Mouse (Mus musculus) liver, embryonic 15.5 days (tissue): ENCODE results near the gene Mettl6. TPM values are rescaled to one million over a fixed set of nuclear protein-coding genes. Genes with fewer than 3 reads are reported as not detected.

Experiments
- ATAC-seq: fragments of 200-750 bp; cut with Nextera tagmentation; 2 replicates; pipeline ENCODE4 v1.8.0; 2017; ENCODE audit warnings: moderate number of reproducible peaks, mild to moderate bottlenecking, moderate library complexity; ENCODE audit not compliant: insufficient read depth
- H3K27ac ChIP-seq: fragments of 300-500 bp; sonication (generic); replicated peaks from 2 replicates; pipeline ENCODE4 v1.5.1; 2015; ENCODE audit warnings: mild to moderate bottlenecking, inconsistent platforms
- H3K27me3 ChIP-seq: fragments of 300-500 bp; sonication (generic); 2 replicates; pipeline ENCODE4 v1.6.1; 2015; ENCODE audit warnings: mild to moderate bottlenecking, inconsistent platforms
- H3K36me3 ChIP-seq: fragments of 300-500 bp; sonication (generic); replicated peaks from 2 replicates; pipeline ENCODE4 v1.6.1; 2015; ENCODE audit warnings: moderate library complexity, mild to moderate bottlenecking, inconsistent platforms
- H3K4me1 ChIP-seq: fragments of 300-500 bp; sonication (generic); replicated peaks from 2 replicates; pipeline ENCODE4 v1.6.1; 2015; ENCODE audit warnings: inconsistent platforms
- H3K4me2 ChIP-seq: fragments of 300-500 bp; sonication (generic); 2 replicates; pipeline ENCODE4 v1.6.1; 2015; ENCODE audit warnings: moderate library complexity, mild to moderate bottlenecking, inconsistent platforms
- H3K4me3 ChIP-seq: fragments of 300-500 bp; sonication (generic); replicated peaks from 2 replicates; pipeline ENCODE4 v1.5.1; 2015; ENCODE audit warnings: mild to moderate bottlenecking, inconsistent platforms
- H3K9ac ChIP-seq: fragments of 300-500 bp; sonication (generic); 2 replicates; pipeline ENCODE4 v1.6.1; 2015; ENCODE audit warnings: moderate library complexity, mild to moderate bottlenecking, inconsistent platforms
- H3K9me3 ChIP-seq: fragments of 300-500 bp; sonication (generic); replicated peaks from 2 replicates; pipeline ENCODE4 v1.6.1; 2016; ENCODE audit warnings: inconsistent platforms
- WGBS: fragments of 180-500 bp; shearing (Covaris S2); methylation state at CpG from one replicate; pipeline ENCODE4 v1.1.7; 2015; ENCODE audit warnings: mixed read lengths; ENCODE audit not compliant: insufficient replicate concordance; 5-methylcytosine and 5-hydroxymethylcytosine counted together
- polyA plus RNA-seq: library from polyadenylated mRNA; unstranded; fragments of >200 nt; fragmentation: Nextera tagmentation; extraction: Ambion mirVana; gene quantifications from 2 replicates; pipeline ENCODE4 v1.2.1, GENCODE M21; 2015

Mettl6 gene
- polyA plus RNA-seq, 1 experiment from 2014 or later: 27.6 TPM

- WGBS: 94% methylated on average over 2 of the region's 2 CpGs
Observed at GRCm38 (mm10) chr14:31509911-31510310, 15.1 kb upstream of the Mettl6 start.

GRCm38 (mm10) chr14:31506456-31506855 is 11.6 kb upstream of the Mettl6 start:
- no peaks in the 10 kb centered on the region for H3K4me1 ChIP-seq
- no peaks in the 10 kb centered on the region for H3K9me3 ChIP-seq
- H3K4me2 ChIP-seq: no peak overlapping the region
- H3K9ac ChIP-seq: no peak overlapping the region
- H3K27ac ChIP-seq: no peak overlapping the region
- peaks cover 94% of the 10 kb centered on the region for H3K36me3 ChIP-seq
- WGBS: 95% methylated on average over 6 of the region's 6 CpGs
- H3K27me3 ChIP-seq: no peaks in the 10 kb centered on the region
- no peak for ATAC-seq
- no peak overlapping the region for H3K4me3 ChIP-seq

More at GRCm38 (mm10) chr14:31509911-31510310, 15.1 kb upstream of the Mettl6 start:
- Histone ChIP-seq H3K9me3 (no peaks in the 10 kb centered on the region), H3K4me3 (no peak overlapping the region), H3K27me3 (no peaks in the 10 kb centered on the region), H3K27ac (peak overlapping the region; percentile 11; the same call in 1 of the 2 replicates), H3K4me1 (no peaks in the 10 kb centered on the region), H3K4me2 (no peak overlapping the region), H3K9ac (no peak overlapping the region), H3K36me3 (peaks cover 60% of the 10 kb centered on the region)
- no peak for ATAC-seq

- H3K9ac ChIP-seq: no peak overlapping the region
- H3K4me2 ChIP-seq: no peak overlapping the region
- H3K4me1 ChIP-seq: peaks cover under 1% of the 10 kb centered on the region
- H3K4me3 ChIP-seq: no peak overlapping the region
- no peak for ATAC-seq
- H3K36me3 ChIP-seq: peaks cover 98% of the 10 kb centered on the region
- H3K27me3 ChIP-seq: no peaks in the 10 kb centered on the region
- no peaks in the 10 kb centered on the region for H3K9me3 ChIP-seq
- 89% methylated on average over 13 of the region's 13 CpGs for WGBS
- no peak overlapping the region for H3K27ac ChIP-seq
Observed at GRCm38 (mm10) chr14:31503406-31503805, 8.6 kb upstream of the Mettl6 start.

- Histone ChIP-seq H3K9ac (no peak overlapping the region), H3K4me1 (peaks cover 31% of the 10 kb centered on the region), H3K4me3 (no peak overlapping the region), H3K27me3 (no peaks in the 10 kb centered on the region), H3K9me3 (no peaks in the 10 kb centered on the region), H3K4me2 (no peak overlapping the region), H3K36me3 (peaks cover 66% of the 10 kb centered on the region), H3K27ac (no peak overlapping the region)
- no peak for ATAC-seq
- 86% methylated on average over 1 of the region's 1 CpGs for WGBS
Observed at GRCm38 (mm10) chr14:31499526-31499925, 4.7 kb upstream of the Mettl6 start.

GRCm38 (mm10) chr14:31496241-31496646 is 1.4 kb upstream of the Mettl6 start:
- WGBS: 5% methylated on average over 7 of the region's 7 CpGs
- peak overlapping the region; percentile 85 for H3K9ac ChIP-seq
- no peaks in the 10 kb centered on the region for H3K27me3 ChIP-seq
- peak overlapping the region; percentile 93 for H3K4me3 ChIP-seq
- H3K9me3 ChIP-seq: no peaks in the 10 kb centered on the region
- peak overlapping the region; percentile 80 for H3K4me2 ChIP-seq
- H3K27ac ChIP-seq: peak overlapping the region; percentile 87
- H3K36me3 ChIP-seq: peaks cover 54% of the 10 kb centered on the region
- peak; percentile 82 for ATAC-seq
- H3K4me1 ChIP-seq: peaks cover 49% of the 10 kb centered on the region

GRCm38 (mm10) chr14:31495538-31495937 is 698 bp upstream of the Mettl6 start:
- H3K4me1 ChIP-seq: peaks cover 49% of the 10 kb centered on the region
- no peak for ATAC-seq
- peaks cover 54% of the 10 kb centered on the region for H3K36me3 ChIP-seq
- no peaks in the 10 kb centered on the region for H3K27me3 ChIP-seq
- peak overlapping the region; percentile 93 for H3K4me3 ChIP-seq
- H3K9ac ChIP-seq: peak overlapping the region; percentile 85
- peak overlapping the region; percentile 87 for H3K27ac ChIP-seq
- H3K4me2 ChIP-seq: peak overlapping the region; percentile 80
- under 1% methylated on average over 8 of the region's 8 CpGs for WGBS
- no peaks in the 10 kb centered on the region for H3K9me3 ChIP-seq

- Histone ChIP-seq H3K9ac (peak within 1 kb of the TSS; percentile 85), H3K9me3 (no peaks in the 10 kb centered on the region), H3K27me3 (no peaks in the 10 kb centered on the region), H3K36me3 (peaks cover 51% of the 10 kb centered on the region), H3K4me2 (peak within 1 kb of the TSS; percentile 80), H3K27ac (peak within 1 kb of the TSS; percentile 87), H3K4me1 (peaks cover 49% of the 10 kb centered on the region), H3K4me3 (peak within 1 kb of the TSS; percentile 93)
- under 1% methylated on average over 37 of the region's 37 CpGs for WGBS
- peak; percentile 26; the same call in 1 of the 2 replicates for ATAC-seq
Observed at GRCm38 (mm10) chr14:31494349-31494974, 378 bp downstream of the Mettl6 start, which contains the start of gene Eaf1. TSS of gene Eaf1 (plus strand) at chr14:31494399.

- H3K9ac ChIP-seq: peak overlapping the region; percentile 85
- ATAC-seq: no peak
- H3K27ac ChIP-seq: peak overlapping the region; percentile 87
- H3K36me3 ChIP-seq: peaks cover 51% of the 10 kb centered on the region
- H3K4me3 ChIP-seq: peak overlapping the region; percentile 93
- no peaks in the 10 kb centered on the region for H3K9me3 ChIP-seq
- H3K27me3 ChIP-seq: no peaks in the 10 kb centered on the region
- peaks cover 49% of the 10 kb centered on the region for H3K4me1 ChIP-seq
- 19% methylated on average over 9 of the region's 9 CpGs for WGBS
- peak overlapping the region; percentile 80 for H3K4me2 ChIP-seq
Observed at GRCm38 (mm10) chr14:31493901-31494300, 939 bp downstream of the Mettl6 start.

- WGBS: 85% methylated on average over 6 of the region's 6 CpGs
Observed at GRCm38 (mm10) chr14:31488055-31488454, 6.8 kb downstream of the Mettl6 start.

GRCm38 (mm10) chr14:31486465-31486864 is 8.4 kb downstream of the Mettl6 start:
- H3K4me2 ChIP-seq: no peak overlapping the region

More at GRCm38 (mm10) chr14:31488055-31488454, 6.8 kb downstream of the Mettl6 start:
- no peaks in the 10 kb centered on the region for H3K27me3 ChIP-seq
- H3K9me3 ChIP-seq: no peaks in the 10 kb centered on the region
- no peak overlapping the region for H3K4me2 ChIP-seq
- H3K4me1 ChIP-seq: peaks cover 7% of the 10 kb centered on the region
- ATAC-seq: no peak
- no peak overlapping the region for H3K9ac ChIP-seq
- no peak overlapping the region for H3K27ac ChIP-seq
- H3K4me3 ChIP-seq: no peak overlapping the region
- peaks cover 90% of the 10 kb centered on the region for H3K36me3 ChIP-seq

GRCm38 (mm10) chr14:31482417-31482816 is 12.4 kb downstream of the Mettl6 start:
- Histone ChIP-seq H3K9me3 (no peaks in the 10 kb centered on the region), H3K4me1 (no peaks in the 10 kb centered on the region), H3K36me3 (peaks cover 96% of the 10 kb centered on the region), H3K27me3 (no peaks in the 10 kb centered on the region), H3K27ac (no peak overlapping the region), H3K9ac (no peak overlapping the region), H3K4me2 (no peak overlapping the region), H3K4me3 (no peak overlapping the region)
- no peak for ATAC-seq
- WGBS: 65% methylated on average over 5 of the region's 5 CpGs

More at GRCm38 (mm10) chr14:31486465-31486864, 8.4 kb downstream of the Mettl6 start:
- Histone ChIP-seq H3K36me3 (peaks cover 92% of the 10 kb centered on the region), H3K27ac (no peak overlapping the region), H3K4me1 (no peaks in the 10 kb centered on the region), H3K9me3 (no peaks in the 10 kb centered on the region), H3K4me3 (no peak overlapping the region), H3K9ac (no peak overlapping the region), H3K27me3 (no peaks in the 10 kb centered on the region)
- ATAC-seq: no peak
- WGBS: 79% methylated on average over 4 of the region's 4 CpGs
